Mouse (Mus musculus) thymus, adult 2 months (tissue): ENCODE results near the gene Ccdc51.

ENCODE experiments used
- CTCF ChIP-seq: fragments of 200-500 bp; IDR thresholded peaks from 2 replicates; pipeline ENCODE4 v1.5.1; 2012; ENCODE audit warnings: mild to moderate bottlenecking, control low read depth, low read length, moderate library complexity, borderline replicate concordance; ENCODE audit not compliant: control insufficient read depth, poor library complexity, insufficient read depth; ENCODE audit errors: extremely low read depth
- POLR2A ChIP-seq: fragments of 200-500 bp; IDR thresholded peaks from 2 replicates; pipeline ENCODE4 v1.6.1; 2012; ENCODE audit warnings: mild to moderate bottlenecking, low read length, control low read depth, moderate library complexity; ENCODE audit not compliant: control insufficient read depth, poor library complexity, insufficient read depth; ENCODE audit errors: extremely low read depth

- no peak for TF ChIP-seq CTCF
- TF ChIP-seq POLR2A: no peak
Measured at GRCm38 (mm10) chr9:109058006-109058765, 24.1 kb upstream of the Ccdc51 start.
